Mouse (Mus musculus) mammary gland, adult 2 months (tissue): ENCODE measurements around the gene Olfr578. TPM values are rescaled to one million over a fixed set of nuclear protein-coding genes. Genes with fewer than 3 reads are reported as not detected.

Experiments
- polyA plus RNA-seq: library from polyadenylated mRNA; depleted of rRNA; stranded (reverse); fragments of >200 nt; gene quantifications from 2 replicates; pipeline ENCODE4 v1.2.3, GENCODE M21; 2012; ENCODE audit warnings: low replicate concordance; rRNA removed

Olfr578 gene
- not detected in 2 replicates for polyA plus RNA-seq

GRCm38 (mm10) chr7:102989224-102989623 is at the start of gene Olfr578:
Gene Olfr578 (minus strand): TSS chr7:102989324.

DNA sequence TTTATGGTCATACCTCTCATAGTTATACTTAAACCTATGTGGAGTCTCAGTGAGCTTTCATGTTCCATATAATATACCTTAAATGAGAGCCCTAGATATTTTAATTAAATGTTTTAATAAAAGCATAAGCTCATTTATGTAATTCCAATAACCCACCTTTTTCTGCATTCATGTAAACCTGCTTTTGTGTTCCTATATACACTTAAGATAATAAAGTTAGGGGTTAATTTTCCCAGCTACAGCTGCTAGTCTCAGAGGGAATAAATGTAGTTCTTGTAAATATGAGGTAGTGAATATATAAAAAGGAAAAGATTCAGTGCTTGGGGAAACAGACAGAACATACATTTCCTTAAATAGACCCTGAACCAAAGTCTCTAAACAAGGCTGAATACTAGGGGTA is 48.6 kb upstream of the Olfr578 start, which contains the start of gene Olfr582:
Gene Olfr582, plus strand, starts transcription at position 301 of the 400 bp plus-strand sequence.

GRCm38 (mm10) chr7:102975843-102976242 is 13.3 kb downstream of the Olfr578 start, which contains the start of gene Olfr577:
Gene Olfr577 (minus strand): TSS chr7:102975943.

GRCm38 (mm10) chr7:102962360-102962759 is 26.8 kb downstream of the Olfr578 start, which contains the start of gene Olfr576:
Gene Olfr576 (plus strand): TSS chr7:102962660.

DNA sequence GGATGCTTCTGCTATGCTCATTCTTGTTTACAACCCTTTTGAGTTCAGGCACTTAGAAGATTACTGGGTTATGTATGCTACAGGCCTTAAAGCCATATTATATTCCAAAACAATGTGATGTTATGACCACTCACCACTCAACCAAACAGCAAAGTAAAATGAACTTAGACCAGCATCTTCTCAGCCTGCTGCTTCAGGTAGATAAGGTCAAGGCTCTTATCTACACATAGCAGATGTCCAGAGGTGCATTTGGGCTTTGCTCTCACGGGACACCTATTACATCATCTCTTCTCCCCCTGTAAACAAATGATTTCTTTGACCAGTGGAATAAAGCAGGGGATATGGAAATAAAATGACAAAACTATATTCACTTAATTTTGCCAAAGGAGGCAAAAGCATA is 30.5 kb downstream of the Olfr578 start, which contains the start of gene Olfr575:
Gene Olfr575, minus strand, starts transcription at position 183 of the 400 bp plus-strand sequence.

GRCm38 (mm10) chr7:102948167-102948566 is 41.0 kb downstream of the Olfr578 start, which contains the start of gene Olfr574:
Gene Olfr574 (plus strand): TSS chr7:102948467.

GRCm38 (mm10) chr7:102942475-102942874 is 46.6 kb downstream of the Olfr578 start, which contains the start of gene Olfr573-ps1:
Gene Olfr573-ps1 (minus strand): TSS chr7:102942575.

Other genes with a start within 250 kb of the Olfr578 start
- 0.09 TPM in 1 of 2 replicates, not detected in the other for gene Olfr560, start 230.0 kb downstream of the Olfr578 start, polyA plus RNA-seq
- 3.2 and 8.0 TPM in 2 replicates for gene Olfr78, start 229.9 kb downstream of the Olfr578 start, polyA plus RNA-seq
- gene Olfr561, start 218.1 kb downstream of the Olfr578 start, polyA plus RNA-seq: 0.11 TPM in 1 of 2 replicates, not detected in the other
- not detected in 2 replicates for gene Olfr564, start 185.8 kb downstream of the Olfr578 start, polyA plus RNA-seq
- not detected in 2 replicates for gene Olfr566, start 130.6 kb downstream of the Olfr578 start, polyA plus RNA-seq
- gene Olfr568, start 112.2 kb downstream of the Olfr578 start, polyA plus RNA-seq: not detected in 2 replicates
- not detected in 2 replicates for gene Olfr569, start 98.4 kb downstream of the Olfr578 start, polyA plus RNA-seq
- not detected in 2 replicates for gene Olfr570, start 94.7 kb downstream of the Olfr578 start, polyA plus RNA-seq
- not detected in 2 replicates for gene Olfr571, start 71.8 kb downstream of the Olfr578 start, polyA plus RNA-seq
- gene Olfr572, start 64.9 kb downstream of the Olfr578 start, polyA plus RNA-seq: not detected in 2 replicates
- not detected in 2 replicates for gene Olfr573-ps1, start 46.7 kb downstream of the Olfr578 start, polyA plus RNA-seq
- gene Olfr574, start 40.9 kb downstream of the Olfr578 start, polyA plus RNA-seq: not detected in 2 replicates
- not detected in 2 replicates for gene Olfr575, start 30.5 kb downstream of the Olfr578 start, polyA plus RNA-seq
- not detected in 2 replicates for gene Olfr576, start 26.7 kb downstream of the Olfr578 start, polyA plus RNA-seq
- not detected in 2 replicates for gene Olfr577, start 13.4 kb downstream of the Olfr578 start, polyA plus RNA-seq
- not detected in 2 replicates for gene Olfr582, start 48.7 kb upstream of the Olfr578 start, polyA plus RNA-seq
- not detected in 2 replicates for gene Olfr583, start 62.0 kb upstream of the Olfr578 start, polyA plus RNA-seq
- gene Olfr584, start 92.6 kb upstream of the Olfr578 start, polyA plus RNA-seq: not detected in 2 replicates
- gene Olfr585, start 108.4 kb upstream of the Olfr578 start, polyA plus RNA-seq: not detected in 2 replicates
- not detected in 2 replicates for gene Olfr586, start 136.3 kb upstream of the Olfr578 start, polyA plus RNA-seq
- gene Olfr588-ps1, start 151.6 kb upstream of the Olfr578 start, polyA plus RNA-seq: not detected in 2 replicates
- gene Olfr589, start 167.0 kb upstream of the Olfr578 start, polyA plus RNA-seq: not detected in 2 replicates
- not detected in 2 replicates for gene Olfr591, start 189.0 kb upstream of the Olfr578 start, polyA plus RNA-seq
- gene Olfr592, start 195.5 kb upstream of the Olfr578 start, polyA plus RNA-seq: not detected in 2 replicates
- gene Olfr593, start 222.5 kb upstream of the Olfr578 start, polyA plus RNA-seq: not detected in 2 replicates
- gene Olfr594, start 227.7 kb upstream of the Olfr578 start, polyA plus RNA-seq: not detected in 2 replicates